8 mouse cellular contexts compared by ENCODE assay signal in the genomic region with DNA sequence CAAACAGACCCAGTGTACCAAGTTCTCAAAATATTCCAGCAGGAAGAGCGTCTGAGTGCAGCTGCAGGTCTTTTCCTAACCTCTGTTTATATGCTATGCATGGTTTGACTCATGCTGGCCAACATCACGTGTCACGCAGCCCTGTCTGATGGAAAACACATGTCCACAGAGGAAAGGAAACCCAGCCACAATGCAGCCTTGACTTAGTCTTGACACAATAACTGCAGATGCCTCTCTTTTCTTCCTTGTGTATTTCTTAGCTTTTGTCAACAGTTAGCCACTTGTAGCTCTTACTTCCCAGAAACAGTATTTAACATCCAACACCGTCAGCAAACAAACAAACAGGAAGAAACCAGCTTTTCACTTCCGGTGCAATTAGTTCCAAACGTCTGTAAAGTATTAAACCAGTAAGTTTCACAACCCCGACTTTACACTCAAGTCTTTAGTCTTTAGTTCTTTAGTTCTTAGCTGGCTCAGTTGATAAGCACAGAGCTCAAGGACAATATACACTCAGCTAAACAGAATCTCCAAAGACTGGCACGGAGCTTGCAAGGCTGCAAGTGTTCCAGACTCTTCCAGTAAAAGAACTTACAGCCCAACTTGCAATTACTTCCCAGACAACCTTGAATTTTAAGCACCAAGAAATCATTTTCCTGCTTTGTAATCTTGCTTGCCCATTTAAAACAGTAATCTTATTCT.
A peak's percentile ranks its signal among the peaks of the same experiment; 100 is the strongest.
DNase-seq lines count a peak whose midpoint lies in the region; ATAC-seq lines count a peak whose summit lies in the region.
"Had no signal": no experiment of that assay in that cellular context is flagged by ENCODE, and none has a peak within 500 bp of the region (broad histone marks: within the 10 kb centered on the region; RNA-seq: fewer than 3 reads in every experiment).

No protein-coding gene starts in this region.

- H3K9me3 ChIP-seq in heart, embryonic 13.5 days: no peaks in the 10 kb centered on the region
- H3K9me3 ChIP-seq: liver, embryonic 13.5 days had no signal

- H3K27me3 ChIP-seq in heart, embryonic 13.5 days (replicated peaks): no peaks in the 10 kb centered on the region
- H3K27me3 ChIP-seq: liver, embryonic 13.5 days had no signal

- WGBS in heart, embryonic 13.5 days: 40% methylated on average over 8 of the region's 8 CpGs

- peaks cover 25% of the 10 kb centered on the region for H3K4me1 ChIP-seq in heart, embryonic 13.5 days
- H3K4me1 ChIP-seq: liver, embryonic 13.5 days had no signal

- peak overlapping the region; percentile 80 for H3K27ac ChIP-seq in heart, embryonic 13.5 days (replicated peaks)
- H3K27ac ChIP-seq: liver, embryonic 13.5 days had no signal

- DNase-seq in 416B (ENCODE audit: low read depth) (peak; percentile 17), adipocyte (ENCODE audit: low spot score) (peak; percentile 47)
- peak; percentile 61 to 75 for DNase-seq in kidney, postnatal 4 days
- no peak for DNase-seq in right cerebral cortex, adult 18-20 months
- DNase-seq in frontal cortex, postnatal 10 days (ENCODE audit: low spot score in 2 of 2): no peak
- no peak for DNase-seq in T-cell, adult 2 months (ENCODE audit: low spot score)
- DNase-seq: liver, embryonic 13.5 days had no signal

- ATAC-seq in heart, embryonic 13.5 days (ENCODE audit: extremely low read depth, insufficient number of reproducible peaks, low FRiP score, low TSS enrichment): peak; percentile 58; the same call in 1 of the 2 replicates

- H3K9ac ChIP-seq in heart, embryonic 13.5 days: no peak overlapping the region
- H3K9ac ChIP-seq: liver, embryonic 13.5 days had no signal

- H3K4me3 ChIP-seq in heart, embryonic 13.5 days: no peak overlapping the region
- H3K4me3 ChIP-seq: liver, embryonic 13.5 days had no signal

- peak overlapping the region; percentile 27 for H3K4me2 ChIP-seq in heart, embryonic 13.5 days
- H3K4me2 ChIP-seq: liver, embryonic 13.5 days had no signal

- no peaks in the 10 kb centered on the region for H3K36me3 ChIP-seq in heart, embryonic 13.5 days
- H3K36me3 ChIP-seq: liver, embryonic 13.5 days had no signal

Comparison
In these comparisons a context has a peak if more than half of its experiments do, and no peak if none do; other contexts are left out.
1. DNase-seq: peak in 416B (single experiment), adipocyte (single experiment) and kidney, postnatal 4 days (2 of 2); none in right cerebral cortex, adult 18-20 months (single experiment), frontal cortex, postnatal 10 days (0 of 2) and T-cell, adult 2 months (single experiment).